Mouse (Mus musculus) CH12.LX (cell line): Measurements from ENCODE around the gene Oxsr1.

Experiments used
- CHD1 ChIP-seq: IDR thresholded peaks from 2 replicates; pipeline ENCODE4 v1.6.1; 2012; ENCODE audit warnings: low read depth, low read length, improper control_type of control experiment, inconsistent platforms
- CTCF ChIP-seq, 2 experiments: IDR thresholded peaks in 1 of 2; conservative IDR thresholded peaks in 1 of 2; 2 replicates each; pipeline ENCODE4 v1.5.1; 2011 to 2012; ENCODE audit warnings: low read depth in 2 of 2, low read length in 2 of 2, improper control_type of control experiment in 1 of 2, inconsistent platforms in 1 of 2, mild to moderate bottlenecking in 1 of 2, moderate library complexity in 1 of 2
- EP300 ChIP-seq: IDR thresholded peaks from 2 replicates; pipeline ENCODE4 v1.6.1; 2011; ENCODE audit warnings: low read length, improper control_type of control experiment
- JUND ChIP-seq: conservative IDR thresholded peaks from 2 replicates; pipeline ENCODE4 v1.6.1; 2011; ENCODE audit warnings: low read depth, low read length, improper control_type of control experiment
- MEF2A ChIP-seq: IDR thresholded peaks from 2 replicates; pipeline ENCODE4 v1.6.1; 2014; ENCODE audit warnings: low read depth, mild to moderate bottlenecking, inconsistent platforms, low read length, improper control_type of control experiment, borderline replicate concordance
- MYC ChIP-seq: IDR thresholded peaks from 2 replicates; pipeline ENCODE4 v1.6.1; 2011; ENCODE audit warnings: low read depth, mild to moderate bottlenecking, improper control_type of control experiment, low read length
- NRF1 ChIP-seq: IDR thresholded peaks from 2 replicates; pipeline ENCODE4 v1.6.1; 2014; ENCODE audit warnings: low read depth, mild to moderate bottlenecking, inconsistent platforms, low read length, improper control_type of control experiment, moderate library complexity
- POLR2AphosphoS2 ChIP-seq: IDR thresholded peaks from 2 replicates; pipeline ENCODE4 v1.6.1; 2011; ENCODE audit warnings: low read depth, low read length, improper control_type of control experiment
- UBTF ChIP-seq: IDR thresholded peaks from 2 replicates; pipeline ENCODE4 v1.6.1; 2012; ENCODE audit warnings: low read depth, mild to moderate bottlenecking, inconsistent platforms, low read length, improper control_type of control experiment, moderate library complexity
- USF2 ChIP-seq: conservative IDR thresholded peaks from 2 replicates; pipeline ENCODE4 v1.6.1; 2011; ENCODE audit warnings: low read depth, low read length, improper control_type of control experiment
- ZMIZ1 ChIP-seq: IDR thresholded peaks from 2 replicates; pipeline ENCODE4 v1.6.1; 2012; ENCODE audit warnings: low read depth, mild to moderate bottlenecking, inconsistent platforms, low read length, improper control_type of control experiment

GRCm38 (mm10) chr9:119219667-119220066 is 102.6 kb downstream of the Oxsr1 start:
- no peak for TF ChIP-seq UBTF
- TF ChIP-seq MEF2A = no peak
- TF ChIP-seq JUND = no peak
- no peak for TF ChIP-seq CTCF (conservative IDR thresholded peaks at IDR 0.05 in 1 of 2, IDR thresholded peaks at IDR 0.05 in 1 of 2; ENCODE audit: low read depth in 2 of 2, low read length in 2 of 2)
- no peak for TF ChIP-seq NRF1
- TF ChIP-seq MYC = no peak
- no peak for TF ChIP-seq ZMIZ1
- no peak for TF ChIP-seq CHD1
- TF ChIP-seq USF2 = no peak
- TF ChIP-seq EP300 = no peak
- no peak for TF ChIP-seq POLR2AphosphoS2
